Mouse (Mus musculus) telencephalon, adult 2 months (tissue): ENCODE data around the gene Zfp750.

Source experiments
- DNase-seq: peaks from one replicate; pipeline ENCODE4 v3.0.0-alpha.2; 2011; ENCODE audit warnings: low read depth, low spot score

Zfp750 gene

DNA sequence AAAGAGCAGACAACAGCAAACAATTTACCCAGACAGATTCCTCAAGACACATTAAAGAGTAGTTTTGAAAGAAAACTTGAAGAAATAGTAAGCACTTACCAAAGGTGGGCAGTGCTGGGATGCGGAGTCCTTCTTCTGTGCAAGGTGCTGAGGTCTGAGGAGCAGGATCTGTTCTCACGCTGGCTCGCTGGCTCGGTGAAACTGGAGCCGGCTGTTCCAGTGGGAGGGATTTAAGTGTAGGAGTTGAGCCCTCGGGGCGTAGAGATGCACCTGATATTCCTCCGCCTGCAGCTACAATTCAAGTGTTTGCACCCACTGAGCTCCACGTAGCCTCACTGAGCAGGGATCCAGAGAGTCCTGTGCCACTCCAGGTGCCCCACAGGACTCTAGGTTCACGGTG, at the start of gene Zfp750:
TSS of gene Zfp750 (minus strand) at position 203 of the 400 bp plus-strand sequence.
- DNase-seq, result peak; percentile 23

DNA sequence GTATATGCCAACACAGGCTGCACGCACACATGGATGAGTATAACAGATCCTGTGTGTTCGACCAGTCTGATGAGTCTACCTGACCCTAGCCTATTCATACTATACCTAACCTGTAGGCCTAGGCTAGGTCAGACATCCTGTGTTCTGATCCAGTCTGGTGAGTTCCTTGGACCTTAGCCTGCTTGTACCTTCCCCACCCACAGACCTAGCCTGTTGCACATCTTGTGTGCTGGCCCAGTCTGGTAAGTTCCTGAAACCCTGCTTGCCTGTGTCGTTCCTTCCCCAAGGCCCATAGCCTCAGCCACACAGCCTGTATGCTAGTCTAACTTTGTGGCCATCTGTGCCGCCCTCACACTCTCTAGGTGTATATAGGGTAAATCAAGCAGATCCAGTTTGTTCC, 45.1 kb upstream of the Zfp750 start:
- DNase-seq, result no peak

DNA sequence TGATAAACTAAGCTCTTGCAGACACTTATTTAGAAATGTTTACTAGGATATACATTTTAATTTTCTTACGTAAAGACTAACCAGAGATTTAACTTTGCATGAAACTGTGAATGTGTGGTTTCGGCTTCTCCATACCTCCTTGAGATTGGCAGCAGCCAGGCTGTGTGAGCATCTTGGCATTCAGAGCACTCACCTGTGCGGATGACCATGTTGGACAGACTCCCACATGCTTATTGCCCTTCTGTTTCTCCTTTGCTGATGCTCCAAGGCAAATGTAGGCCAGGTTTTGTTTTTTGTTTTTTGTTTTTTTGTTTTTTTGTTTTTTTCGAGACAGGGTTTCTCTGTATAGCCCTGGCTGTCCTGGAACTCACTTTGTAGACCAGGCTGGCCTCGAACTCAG, 44.2 kb upstream of the Zfp750 start:
- no peak for DNase-seq

DNA sequence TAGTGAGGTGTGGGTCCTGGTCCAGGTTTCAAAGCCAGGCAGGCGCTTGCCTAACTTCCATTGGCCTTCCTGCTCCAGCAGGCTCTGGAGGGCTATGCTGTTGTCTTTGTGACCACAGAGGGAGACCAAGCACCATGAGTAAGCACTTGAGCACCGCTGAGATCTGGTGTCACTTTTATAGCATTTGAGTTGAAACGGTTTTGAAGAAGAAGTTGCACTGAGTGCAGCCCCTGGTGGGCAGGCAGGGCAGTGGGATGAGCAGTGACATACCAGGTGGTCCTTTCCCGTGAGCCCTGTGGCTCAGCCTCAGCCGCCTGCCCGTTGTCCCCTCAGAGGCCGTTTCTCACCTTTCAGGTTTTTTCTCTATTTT, 41.1 kb upstream of the Zfp750 start:
- no peak for DNase-seq

DNA sequence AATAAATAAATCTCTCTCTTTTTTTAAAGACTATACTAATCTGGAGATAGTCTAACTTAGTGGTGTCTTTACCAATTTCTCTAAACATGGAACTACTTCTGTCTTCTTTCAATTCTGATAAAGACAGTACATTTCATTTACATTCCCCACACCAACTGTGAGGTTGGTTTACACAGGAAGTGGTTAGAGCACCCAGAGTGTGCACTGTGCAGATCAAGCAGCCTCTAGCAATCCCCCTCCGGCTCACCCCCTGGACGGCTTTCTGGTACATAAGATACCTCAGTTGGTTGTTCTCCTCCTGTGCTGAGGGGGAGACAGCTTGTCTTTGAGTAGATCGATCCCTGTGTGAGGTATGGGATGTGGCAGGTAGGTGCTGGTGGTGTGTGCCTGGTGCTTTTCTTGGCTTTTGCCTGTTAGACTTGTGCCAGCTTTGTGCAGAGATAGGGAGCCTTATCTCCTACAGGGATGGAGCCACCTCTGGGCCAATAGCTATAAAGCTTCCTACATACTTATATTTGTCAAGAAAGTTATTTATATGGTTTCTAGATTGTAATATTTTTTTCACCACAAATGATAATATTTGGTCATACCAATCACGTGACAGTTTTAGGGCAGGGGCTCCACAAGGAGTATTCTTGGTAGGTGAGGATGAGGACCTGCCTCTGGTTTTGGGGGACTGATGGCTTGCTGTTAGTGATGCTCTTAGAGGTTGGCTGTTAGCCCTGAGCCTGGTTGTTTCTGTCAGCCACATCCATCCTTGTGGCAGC, 40.6 kb upstream of the Zfp750 start:
- no peak for DNase-seq

DNA sequence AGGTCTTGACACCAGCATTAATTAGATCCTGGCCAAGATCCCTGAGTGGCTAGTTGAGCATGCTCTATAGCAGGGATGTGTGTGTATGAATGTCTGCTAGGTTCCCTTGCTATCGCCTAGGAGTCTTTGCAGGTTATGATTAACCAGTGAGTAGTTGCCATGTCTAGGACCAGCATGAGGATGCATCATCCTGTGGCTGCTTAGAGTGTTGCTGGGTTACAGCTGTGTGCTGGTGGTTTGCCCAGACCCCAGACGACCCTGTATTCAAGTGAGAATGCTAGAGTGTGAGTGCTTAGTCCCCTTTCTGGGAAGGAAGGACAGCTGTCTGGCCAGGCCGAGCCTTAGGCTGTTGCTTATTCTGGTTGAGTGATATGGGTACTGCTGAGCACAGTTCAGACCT, 39.4 kb upstream of the Zfp750 start:
- DNase-seq, result no peak

DNA sequence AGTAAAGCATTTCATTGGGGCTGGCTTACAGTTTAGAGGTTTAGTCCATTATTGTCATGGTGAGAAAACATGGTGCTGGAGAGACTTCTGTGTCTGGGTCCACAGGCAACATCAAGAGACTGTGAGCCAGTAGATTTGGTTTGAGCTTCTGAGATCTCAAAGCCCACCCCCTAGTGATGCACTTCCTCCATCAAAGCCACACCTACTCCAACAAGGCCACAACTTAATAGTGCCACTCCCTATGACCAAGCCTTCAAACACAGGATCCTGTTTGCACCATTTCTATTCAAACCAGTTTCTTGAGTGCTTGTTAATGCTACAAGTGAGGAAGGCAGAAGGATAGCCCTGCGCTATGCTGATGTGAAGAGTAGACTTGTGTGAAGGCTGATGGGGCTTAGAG, 38.8 kb upstream of the Zfp750 start:
- no peak for DNase-seq

DNA sequence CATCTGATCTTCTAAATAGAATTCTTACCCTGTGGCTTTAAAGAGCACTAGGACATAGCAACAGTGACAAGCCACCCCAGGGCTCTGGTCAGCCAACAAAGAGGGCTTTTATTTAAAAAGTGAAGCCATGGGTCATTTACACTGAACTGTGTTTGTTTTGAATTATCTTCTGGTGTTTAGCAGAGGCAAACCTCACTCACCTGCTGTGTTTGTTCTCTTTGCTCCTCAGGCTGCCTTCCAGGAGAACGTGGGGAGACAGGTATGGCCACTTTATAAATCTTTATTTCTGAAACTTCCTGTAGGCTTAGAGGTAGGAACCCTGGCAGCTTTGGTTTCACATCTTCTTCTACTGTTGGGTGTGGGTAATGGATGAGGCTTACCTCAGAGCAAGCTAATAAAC, 37.6 kb upstream of the Zfp750 start:
- no peak for DNase-seq

DNA sequence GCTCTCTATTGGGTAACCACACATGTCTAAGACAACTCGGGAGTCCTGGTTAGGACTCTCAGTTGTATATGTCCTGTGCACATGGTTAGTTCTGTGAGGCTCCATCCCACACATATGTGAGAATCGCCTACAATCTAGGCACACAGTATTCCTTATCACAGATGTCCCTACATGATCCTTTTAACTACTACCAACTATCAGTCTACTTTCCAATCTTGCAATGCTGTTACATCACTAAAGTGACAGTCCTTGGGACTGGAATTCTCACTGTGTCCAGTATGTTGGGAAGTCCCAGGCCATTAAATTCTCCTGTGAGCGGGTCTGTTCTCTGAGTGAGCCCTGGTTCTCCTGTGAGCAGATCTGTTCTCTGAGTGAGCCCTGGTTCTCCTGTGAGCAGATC, 34.3 kb upstream of the Zfp750 start:
- no peak for DNase-seq

DNA sequence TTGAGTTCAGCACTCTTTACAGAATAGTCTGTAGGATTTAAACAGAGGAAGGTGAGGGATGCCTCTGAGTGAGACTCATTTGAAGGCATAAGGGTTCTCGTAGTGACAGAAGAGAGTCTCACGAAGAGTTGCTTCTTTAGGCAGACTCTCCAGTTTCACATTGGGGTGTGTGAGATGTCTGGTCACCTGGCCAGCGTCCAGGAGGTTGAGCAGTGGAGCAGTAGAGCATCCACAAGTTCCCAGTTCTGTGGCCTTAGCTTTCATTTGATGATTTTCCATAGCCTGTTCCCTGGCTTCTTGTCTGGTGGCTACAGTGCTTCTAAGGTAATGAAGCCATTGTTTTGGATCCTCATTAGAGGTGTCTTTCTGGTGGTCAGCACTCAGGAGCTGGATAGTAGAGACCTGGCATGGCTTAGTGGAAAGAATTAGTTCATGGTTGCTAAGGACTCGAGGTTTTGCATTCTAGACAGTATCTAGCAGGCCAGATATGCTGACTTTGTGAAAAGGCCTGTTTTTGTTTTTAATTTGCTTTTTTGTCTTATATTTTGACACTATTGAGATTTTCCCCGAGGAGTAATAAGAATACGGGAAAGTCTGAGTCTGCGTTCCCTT, 33.8 kb upstream of the Zfp750 start:
- DNase-seq, result no peak

DNA sequence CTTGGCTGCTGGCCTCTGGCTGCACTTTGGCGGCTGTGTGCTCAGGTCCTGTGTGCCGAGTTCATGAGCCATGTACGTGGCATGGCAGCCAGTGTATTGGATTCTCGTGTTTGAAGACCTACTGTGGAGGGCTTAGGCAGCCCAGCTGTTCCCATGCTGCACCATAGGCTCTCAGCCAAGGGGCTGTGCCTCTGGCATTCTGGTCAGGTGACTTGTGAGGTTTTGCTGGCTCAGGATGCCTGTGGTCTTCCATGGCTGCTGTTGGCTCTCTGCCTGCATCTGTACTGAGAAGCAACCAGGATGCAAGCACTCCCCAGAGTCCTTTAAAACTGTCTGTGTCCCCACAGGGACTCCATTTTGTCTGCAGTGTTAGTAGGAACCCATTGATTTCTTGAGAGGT, 33.0 kb upstream of the Zfp750 start:
- DNase-seq, result no peak

DNA sequence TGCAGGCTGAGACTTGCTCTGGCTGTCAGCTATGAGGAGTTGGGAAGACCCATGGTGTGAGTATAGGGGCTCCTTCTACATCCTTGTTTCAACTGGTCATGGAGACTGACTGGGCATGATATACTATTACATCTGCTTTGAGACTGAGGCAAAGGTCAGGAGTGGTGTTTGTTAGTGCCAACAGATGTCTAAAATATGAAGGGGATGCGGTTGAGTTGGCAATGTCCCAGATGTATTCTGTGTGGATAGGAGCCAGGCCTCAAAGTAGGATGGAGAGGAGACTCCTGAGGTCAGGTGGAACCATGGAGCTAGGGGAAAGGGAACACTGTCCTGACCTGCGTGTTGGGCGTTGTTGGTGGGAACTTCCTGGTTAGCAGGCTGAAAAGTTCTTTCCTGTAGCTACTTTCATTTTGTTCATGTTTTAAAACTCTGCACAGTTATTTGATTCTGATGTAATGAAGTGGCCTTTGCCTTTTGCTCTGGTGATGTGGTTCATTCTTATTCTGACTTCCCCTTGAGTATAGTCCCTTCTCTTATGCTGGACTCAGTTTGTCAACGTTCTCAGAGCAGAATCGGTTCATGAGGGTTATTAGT, 32.2 kb upstream of the Zfp750 start:
- no peak for DNase-seq

DNA sequence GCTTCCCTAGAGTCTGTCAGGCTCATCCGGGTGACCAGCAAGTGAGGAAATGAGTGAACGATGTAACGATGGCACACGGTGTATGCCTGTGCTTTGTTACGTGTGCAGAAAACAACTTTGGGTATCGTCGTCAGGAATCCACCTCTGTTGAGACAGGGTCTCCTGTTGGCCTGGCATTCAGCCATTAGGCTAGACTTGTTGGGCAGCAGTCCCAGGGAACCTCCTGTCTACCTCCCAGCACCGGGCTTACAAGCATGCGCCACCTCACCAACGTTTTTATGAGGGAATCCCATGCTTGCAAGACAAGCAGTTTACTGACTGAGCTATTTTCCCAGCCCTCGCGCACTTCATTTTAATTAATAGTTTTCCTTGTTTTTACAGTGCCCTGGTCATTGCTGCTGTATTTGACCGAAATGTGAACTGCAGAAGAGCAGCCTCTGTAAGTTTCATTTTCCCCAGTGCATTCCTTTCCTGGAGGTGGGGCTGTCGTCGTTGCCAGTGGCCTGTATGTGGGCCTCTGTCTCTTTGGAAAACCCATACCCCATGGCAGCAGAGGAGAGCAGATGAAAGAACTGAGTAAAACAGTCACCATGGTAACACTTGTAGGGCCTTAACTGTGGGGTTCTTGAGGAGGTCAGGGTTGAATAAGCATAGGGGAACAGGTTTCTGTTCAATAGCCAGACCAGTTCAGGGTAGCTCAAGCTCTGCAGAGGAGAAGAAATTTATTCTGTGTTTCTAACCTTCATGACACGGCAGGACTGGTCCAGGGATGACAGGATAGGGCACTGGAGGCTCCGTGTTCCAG, 30.9 kb upstream of the Zfp750 start:
- no peak for DNase-seq

DNA sequence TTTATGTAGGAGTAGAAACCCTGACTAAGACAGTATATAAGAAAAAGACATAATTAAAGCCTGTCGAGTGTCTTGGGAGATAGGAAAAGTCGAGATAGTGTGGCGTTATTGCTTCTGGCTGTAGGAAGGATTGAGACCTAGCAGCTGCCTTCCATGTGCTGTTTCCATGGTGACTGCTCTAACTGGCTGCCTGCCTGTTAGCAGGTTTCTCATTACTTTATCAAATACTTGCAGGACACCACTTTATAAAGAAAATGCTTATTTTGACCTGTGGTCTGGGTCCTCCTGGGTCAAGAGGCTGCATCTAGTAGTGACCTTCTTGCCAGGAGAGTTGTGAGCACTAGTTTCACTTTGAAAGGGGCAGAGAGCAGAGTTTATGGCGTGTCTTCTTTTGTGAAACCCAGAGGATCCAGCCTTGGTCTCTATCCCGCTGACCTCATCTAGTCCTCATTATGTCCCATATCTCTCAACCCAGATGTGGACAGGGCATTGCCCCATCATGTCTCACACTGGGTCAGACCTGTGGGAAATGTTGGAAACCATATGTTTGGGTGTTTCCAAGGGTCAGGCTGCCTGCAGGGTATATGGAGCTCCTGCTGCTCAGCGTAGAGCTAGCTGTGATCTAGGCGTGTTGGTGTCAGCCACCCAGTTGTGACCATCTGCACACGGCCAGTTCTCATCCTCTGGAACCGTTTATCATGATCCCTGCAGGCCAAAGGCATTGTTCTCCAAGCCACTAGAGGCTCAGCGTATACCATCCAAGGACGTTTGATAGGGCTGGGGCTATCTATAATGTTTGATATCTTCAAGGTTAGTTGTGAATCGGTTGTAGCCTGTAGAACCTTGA, 30.1 kb upstream of the Zfp750 start:
- DNase-seq, result peak; percentile 61

DNA sequence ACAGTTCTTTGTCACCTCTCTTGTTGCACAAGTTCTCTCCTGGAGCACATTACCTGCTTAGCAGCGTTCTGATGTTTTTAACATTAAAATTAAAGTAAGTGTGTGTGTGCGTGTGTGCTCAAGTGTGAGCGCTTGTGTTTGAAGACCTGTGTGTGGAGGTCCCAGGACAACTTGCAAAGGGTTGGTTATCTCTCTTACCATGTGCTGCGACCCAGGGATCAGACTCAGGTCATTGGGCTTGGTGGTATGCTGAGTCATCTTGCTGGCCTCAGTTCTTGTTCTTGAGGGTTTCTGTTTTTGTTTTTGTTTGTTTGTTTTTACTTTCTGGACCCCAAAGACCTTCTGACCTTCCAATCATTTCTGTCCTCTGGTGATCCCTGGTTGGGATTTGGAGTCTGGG, 28.8 kb upstream of the Zfp750 start:
- DNase-seq, result no peak

DNA sequence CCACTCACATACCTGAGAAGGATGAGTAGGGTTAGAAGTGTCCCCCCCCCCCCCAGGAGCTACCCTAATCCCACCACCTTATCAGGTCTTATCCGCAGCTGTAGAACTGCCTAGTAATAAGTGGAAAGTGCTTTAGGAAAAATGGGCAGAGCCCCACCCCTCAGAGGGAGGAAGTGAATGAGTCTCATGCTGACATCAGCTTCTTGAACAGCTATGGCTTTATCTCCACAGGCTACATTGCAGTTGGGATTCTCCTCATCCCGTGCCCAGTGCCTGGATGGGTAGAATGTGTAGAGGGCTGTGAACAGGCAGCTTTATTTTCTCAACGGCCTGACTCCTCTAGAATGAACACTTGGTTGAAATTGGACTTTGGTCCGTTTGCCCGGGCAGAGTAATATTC, 28.1 kb upstream of the Zfp750 start:
- DNase-seq, result no peak

DNA sequence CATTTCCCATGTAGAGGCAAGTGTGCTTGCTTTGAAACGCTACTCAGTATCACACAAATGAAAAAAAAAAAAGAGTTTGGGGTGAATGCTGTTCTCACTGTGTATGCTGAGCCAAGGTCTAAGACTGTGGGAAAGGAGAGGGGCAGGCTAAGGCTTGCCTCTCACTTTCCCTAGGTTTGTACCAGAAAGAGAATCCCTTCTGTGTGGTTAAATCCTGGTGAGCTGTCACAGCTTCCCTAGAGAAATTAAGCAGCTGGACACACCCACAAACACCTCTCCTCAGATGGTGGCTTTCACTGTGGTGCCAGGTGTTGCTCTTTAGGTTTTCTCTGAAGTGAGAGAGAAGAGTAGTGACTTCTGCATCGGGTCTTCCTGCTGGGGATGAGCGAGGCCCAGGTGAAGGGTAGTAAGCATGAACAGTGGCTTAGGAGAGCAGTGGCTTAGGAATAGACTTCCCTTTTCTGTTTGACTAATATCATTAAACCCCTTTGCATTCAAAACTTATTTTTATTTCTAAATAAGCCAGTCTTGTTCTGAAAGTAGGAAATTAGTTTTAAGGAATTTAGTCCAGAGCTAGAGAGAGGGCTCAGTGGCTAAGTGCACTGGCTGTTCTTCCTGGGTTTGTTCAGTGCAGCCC, 26.4 kb upstream of the Zfp750 start:
- DNase-seq, result no peak

DNA sequence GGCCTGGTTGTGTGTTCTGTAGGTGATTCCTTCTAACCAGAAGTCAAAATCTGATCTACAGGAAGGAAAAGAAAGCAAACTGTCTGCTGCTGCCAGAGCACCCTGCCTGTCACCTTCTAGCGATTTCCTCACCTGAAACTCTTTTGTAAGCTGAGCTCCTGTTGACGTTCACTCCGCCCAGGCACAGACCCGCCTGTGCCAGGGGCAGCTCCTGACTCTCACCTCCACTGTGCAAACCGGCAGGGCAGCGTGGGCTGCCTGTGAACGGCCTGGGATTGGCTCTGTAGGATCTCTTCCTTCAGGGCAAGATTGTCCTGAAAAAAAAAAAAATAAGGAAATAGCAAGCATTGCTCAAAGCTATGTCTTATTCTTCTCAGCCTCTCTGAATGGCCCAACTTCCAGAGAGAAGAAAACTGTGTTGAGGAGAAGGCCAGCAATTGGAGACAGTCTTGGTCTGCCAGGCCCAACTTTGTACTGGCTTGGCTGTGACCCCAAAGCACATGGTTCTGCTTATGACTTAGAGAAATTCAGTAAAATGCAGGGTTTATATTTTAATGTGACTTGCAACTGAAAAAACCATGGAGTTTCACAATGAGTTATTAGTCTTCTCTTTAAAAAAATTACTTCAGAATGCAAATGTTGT, 25.7 kb upstream of the Zfp750 start:
- DNase-seq, result no peak

DNA sequence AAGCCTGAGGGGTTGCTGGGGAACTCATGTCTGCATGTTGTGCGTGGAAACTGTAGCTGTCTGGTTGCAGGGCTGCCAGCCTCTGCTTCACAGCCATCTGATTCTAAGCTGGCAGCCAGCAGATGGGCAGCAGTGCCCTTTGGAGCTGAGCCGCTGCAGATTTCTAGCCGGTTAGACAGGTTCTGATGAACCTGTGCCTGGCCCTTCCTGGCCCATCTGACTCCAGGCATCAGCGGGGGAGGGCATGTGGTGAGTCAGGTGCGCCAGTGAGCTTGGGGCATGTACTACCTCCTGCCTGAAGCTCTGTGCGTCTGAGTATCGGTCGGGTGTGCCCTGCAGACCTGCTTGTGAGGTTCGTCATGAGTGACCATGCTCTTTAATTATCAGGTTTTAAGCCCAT, 24.8 kb upstream of the Zfp750 start:
- DNase-seq, result no peak

DNA sequence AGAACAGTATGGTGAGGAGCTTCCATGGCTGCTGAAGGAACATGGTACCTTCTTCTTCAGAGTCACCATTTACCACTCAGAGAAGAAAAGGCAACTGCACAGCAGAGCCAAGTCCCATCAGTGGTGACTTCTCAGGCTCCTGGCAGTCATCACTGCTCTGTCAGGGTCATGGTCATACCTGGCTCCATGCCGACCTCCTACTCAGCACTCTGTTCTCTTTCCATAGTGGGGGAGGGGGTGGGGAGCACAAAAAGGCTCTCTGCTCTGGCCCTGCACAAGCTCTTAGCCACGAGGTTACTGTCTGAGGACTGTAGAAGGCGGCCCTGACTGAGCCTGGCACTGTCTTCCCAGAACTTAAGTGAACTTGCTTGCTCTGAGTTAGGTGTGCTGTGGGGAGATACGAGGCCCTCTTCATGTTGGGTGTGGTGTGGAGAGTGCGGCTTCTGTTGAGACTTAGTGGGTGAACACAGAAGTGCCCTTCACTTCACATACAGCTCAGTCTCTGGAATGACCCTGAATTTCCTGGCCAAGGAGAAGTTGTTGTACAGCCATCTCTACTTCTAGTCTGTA, 24.2 kb upstream of the Zfp750 start:
- no peak for DNase-seq
